Mouse (Mus musculus) neural tube, embryonic 11.5 days (tissue): ENCODE data around the gene Sec24b. TPM values are rescaled to one million over a fixed set of nuclear protein-coding genes. Genes with fewer than 3 reads are reported as not detected.

Source experiments
- ATAC-seq: fragments of 200-750 bp; cut with Nextera tagmentation; 2 replicates; pipeline ENCODE4 v1.8.0; 2017; ENCODE audit warnings: moderate number of reproducible peaks, mild to moderate bottlenecking, moderate TSS enrichment, moderate library complexity; ENCODE audit not compliant: insufficient read depth, low FRiP score, low TSS enrichment
- DNase-seq: peaks from one replicate; pipeline ENCODE4 v3.0.0-alpha.2; 2015; ENCODE audit warnings: low spot score
- H3K27ac ChIP-seq: fragments of 300-500 bp; sonication (generic); 2 replicates; pipeline ENCODE4 v1.5.1; 2014; ENCODE audit warnings: low read depth, mild to moderate bottlenecking, low read length
- H3K27me3 ChIP-seq: fragments of 300-500 bp; sonication (generic); 2 replicates; pipeline ENCODE4 v1.6.1; 2014; ENCODE audit warnings: mild to moderate bottlenecking, low read length, mixed read lengths; ENCODE audit not compliant: control insufficient read depth, insufficient read depth
- H3K36me3 ChIP-seq: fragments of 300-500 bp; sonication (generic); 2 replicates; pipeline ENCODE4 v1.6.1; 2014; ENCODE audit warnings: mild to moderate bottlenecking, low read length, moderate library complexity, mixed read lengths; ENCODE audit not compliant: control insufficient read depth, insufficient read depth
- H3K4me1 ChIP-seq: fragments of 300-500 bp; sonication (generic); 2 replicates; pipeline ENCODE4 v1.6.1; 2014; ENCODE audit warnings: low read length, mixed read lengths; ENCODE audit not compliant: control insufficient read depth, insufficient read depth
- H3K4me2 ChIP-seq: fragments of 300-500 bp; sonication (generic); 2 replicates; pipeline ENCODE4 v1.6.1; 2014; ENCODE audit warnings: low read depth, mild to moderate bottlenecking, moderate library complexity
- H3K4me3 ChIP-seq: fragments of 300-500 bp; sonication (generic); 2 replicates; pipeline ENCODE4 v1.5.1; 2014; ENCODE audit warnings: low read depth, low read length
- H3K9ac ChIP-seq: fragments of 300-500 bp; sonication (generic); 2 replicates; pipeline ENCODE4 v1.6.1; 2014; ENCODE audit warnings: mild to moderate bottlenecking, low read length
- H3K9me3 ChIP-seq: fragments of 300-500 bp; sonication (generic); 2 replicates; pipeline ENCODE4 v1.6.1; 2016; ENCODE audit warnings: low read length; ENCODE audit not compliant: control insufficient read depth
- WGBS: fragments of 180-500 bp; shearing (Covaris S2); extraction: QIAGEN DNeasy Blood & Tissue Kit; methylation state at CpG from one replicate; pipeline ENCODE4 v1.1.7; 2014; 5-methylcytosine and 5-hydroxymethylcytosine counted together
- polyA plus RNA-seq: library from polyadenylated mRNA; unstranded; fragments of >200 nt; fragmentation: Nextera tagmentation; extraction: Ambion mirVana; gene quantifications from 2 replicates; pipeline ENCODE4 v1.2.1, GENCODE M21; 2014

Gene Sec24b
- polyA plus RNA-seq, 1 experiment from 2014 or later, result 35.6 TPM

- ATAC-seq (no peak), DNase-seq (no peak)
- Histone ChIP-seq H3K36me3 (no peaks in the 10 kb centered on the region), H3K27ac (no peak overlapping the region), H3K27me3 (no peaks in the 10 kb centered on the region), H3K9me3 (no peaks in the 10 kb centered on the region), H3K4me2 (no peak overlapping the region), H3K9ac (no peak overlapping the region), H3K4me1 (peaks cover 16% of the 10 kb centered on the region; the same call in 1 of the 2 replicates), H3K4me3 (no peak overlapping the region)
- WGBS, result 84% methylated on average over 2 of the region's 2 CpGs
These were observed 2.9 kb downstream of the Sec24b start for GRCm38 (mm10) chr3:130058488-130058887.

GRCm38 (mm10) chr3:130057569-130058345, 3.6 kb downstream of the Sec24b start:
- Histone ChIP-seq H3K9ac (no peak overlapping the region), H3K36me3 (no peaks in the 10 kb centered on the region), H3K4me2 (no peak overlapping the region), H3K4me3 (no peak overlapping the region), H3K27ac (no peak overlapping the region), H3K4me1 (peaks cover 16% of the 10 kb centered on the region; the same call in 1 of the 2 replicates), H3K9me3 (no peaks in the 10 kb centered on the region), H3K27me3 (no peaks in the 10 kb centered on the region)
- 67% methylated on average over 14 of the region's 14 CpGs for WGBS
- ATAC-seq, result no peak
- DNase-seq, result no peak

GRCm38 (mm10) chr3:130055416-130056385, 5.7 kb downstream of the Sec24b start:
- DNase-seq, result no peak
- no peak for ATAC-seq
- Histone ChIP-seq H3K36me3 (no peaks in the 10 kb centered on the region), H3K4me1 (peaks cover 10% of the 10 kb centered on the region; the same call in 1 of the 2 replicates), H3K27me3 (no peaks in the 10 kb centered on the region), H3K4me3 (no peak overlapping the region), H3K9ac (no peak overlapping the region), H3K4me2 (no peak overlapping the region), H3K9me3 (no peaks in the 10 kb centered on the region), H3K27ac (no peak overlapping the region)
- 92% methylated on average over 15 of the region's 15 CpGs for WGBS

DNA sequence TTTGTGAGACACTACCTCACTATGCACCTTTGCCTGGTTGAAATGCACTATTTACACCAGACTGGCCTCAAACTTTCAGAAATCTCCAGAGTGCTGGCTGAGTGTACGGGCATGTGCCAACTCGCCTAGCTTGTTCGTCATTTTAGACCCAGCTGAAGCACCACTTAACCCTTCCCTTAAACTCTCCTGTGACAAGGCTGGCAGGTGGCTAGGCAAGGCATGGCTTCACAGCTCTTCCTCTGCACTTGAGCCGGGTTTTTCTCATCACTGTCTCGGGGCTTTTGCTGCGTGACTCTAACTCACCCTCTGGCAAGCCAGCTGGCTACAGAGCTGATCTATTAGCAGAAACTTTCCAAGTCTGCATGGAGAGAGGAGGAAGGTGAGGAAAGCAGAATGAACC, 6.8 kb downstream of the Sec24b start:
- Histone ChIP-seq H3K27ac (no peak overlapping the region), H3K4me1 (peaks cover 9% of the 10 kb centered on the region; the same call in 1 of the 2 replicates), H3K27me3 (no peaks in the 10 kb centered on the region), H3K4me2 (no peak overlapping the region), H3K9ac (no peak overlapping the region), H3K4me3 (no peak overlapping the region), H3K36me3 (no peaks in the 10 kb centered on the region), H3K9me3 (no peaks in the 10 kb centered on the region)
- no peak for ATAC-seq
- DNase-seq, result no peak
- WGBS, result 76% methylated on average over 6 of the region's 6 CpGs

DNA sequence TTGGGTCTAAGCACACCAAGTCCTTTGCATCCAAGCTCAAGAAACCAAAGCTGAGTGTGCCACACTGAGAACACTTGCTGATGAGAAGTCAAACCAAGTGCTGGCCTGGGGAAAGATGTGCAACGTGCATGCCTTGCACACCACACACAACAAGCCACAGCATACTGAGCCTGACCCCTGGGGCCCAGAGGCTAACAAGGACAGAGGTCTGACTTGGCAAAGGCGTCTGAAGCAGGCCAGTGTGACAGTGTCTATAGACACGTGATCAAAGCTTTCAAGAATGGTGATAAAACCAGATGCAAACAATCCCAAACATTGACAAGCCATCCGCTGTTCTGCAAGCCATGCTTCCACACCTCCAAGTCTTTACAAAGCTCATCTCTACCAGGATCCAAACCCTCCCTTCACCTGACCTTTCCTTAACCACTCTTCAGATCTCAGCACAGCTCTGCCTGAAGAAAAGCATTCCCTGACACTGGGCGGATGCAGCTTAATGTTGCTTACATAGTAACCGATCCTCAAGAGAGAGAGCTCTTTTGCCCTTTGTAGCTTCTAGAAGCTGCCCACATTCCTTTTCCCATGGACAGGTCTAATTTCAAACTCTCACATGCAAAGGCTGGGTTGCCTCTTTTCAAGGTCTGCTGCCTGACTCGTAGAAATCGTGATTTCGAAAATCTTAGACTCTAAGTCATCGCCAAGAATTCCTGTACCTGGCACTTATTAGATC, 7.8 kb downstream of the Sec24b start:
- H3K9me3 ChIP-seq, result no peaks in the 10 kb centered on the region
- ATAC-seq (no peak), DNase-seq (no peak)
- H3K4me1 ChIP-seq, result no peaks in the 10 kb centered on the region
- no peak overlapping the region for H3K9ac ChIP-seq
- no peaks in the 10 kb centered on the region for H3K27me3 ChIP-seq
- no peak overlapping the region for H3K4me2 ChIP-seq
- WGBS, result 66% methylated on average over 10 of the region's 10 CpGs
- no peak overlapping the region for H3K4me3 ChIP-seq
- H3K27ac ChIP-seq, result no peak overlapping the region
- no peaks in the 10 kb centered on the region for H3K36me3 ChIP-seq

GRCm38 (mm10) chr3:130052541-130053298, 8.6 kb downstream of the Sec24b start:
- DNase-seq (no peak), ATAC-seq (no peak)
- Histone ChIP-seq H3K27me3 (no peaks in the 10 kb centered on the region), H3K36me3 (no peaks in the 10 kb centered on the region), H3K4me1 (no peaks in the 10 kb centered on the region), H3K9ac (no peak overlapping the region), H3K4me2 (no peak overlapping the region), H3K27ac (no peak overlapping the region), H3K9me3 (no peaks in the 10 kb centered on the region), H3K4me3 (no peak overlapping the region)
- WGBS, result 85% methylated on average over 6 of the region's 6 CpGs

GRCm38 (mm10) chr3:130052116-130052515, 9.2 kb downstream of the Sec24b start:
- 82% methylated on average over 8 of the region's 8 CpGs for WGBS
- Histone ChIP-seq H3K4me2 (no peak overlapping the region), H3K4me1 (no peaks in the 10 kb centered on the region), H3K27me3 (no peaks in the 10 kb centered on the region), H3K27ac (no peak overlapping the region), H3K9me3 (no peaks in the 10 kb centered on the region), H3K4me3 (no peak overlapping the region), H3K9ac (no peak overlapping the region), H3K36me3 (no peaks in the 10 kb centered on the region)
- DNase-seq (no peak), ATAC-seq (no peak)

- no peak for ATAC-seq
- no peaks in the 10 kb centered on the region for H3K27me3 ChIP-seq
These were observed 20.6 kb downstream of the Sec24b start for GRCm38 (mm10) chr3:130040711-130041110.

More at GRCm38 (mm10) chr3:130040711-130041110, 20.6 kb downstream of the Sec24b start:
- Histone ChIP-seq H3K36me3 (peaks cover 8% of the 10 kb centered on the region), H3K4me1 (no peaks in the 10 kb centered on the region), H3K27ac (no peak overlapping the region), H3K4me3 (no peak overlapping the region), H3K9me3 (no peaks in the 10 kb centered on the region), H3K9ac (no peak overlapping the region), H3K4me2 (no peak overlapping the region)
- WGBS, result 95% methylated on average over 5 of the region's 5 CpGs
- DNase-seq, result no peak
